Mouse (Mus musculus) bone marrow, adult 2 months (tissue): ENCODE results near the gene Ugt2b34. TPM values are rescaled to one million over a fixed set of nuclear protein-coding genes. Genes with fewer than 3 reads are reported as not detected.

Experiments used
- H3K27ac ChIP-seq: fragments of 200-500 bp; 2 replicates; pipeline ENCODE4 v1.5.1; 2012; ENCODE audit warnings: low read depth, mild to moderate bottlenecking, control low read depth, inconsistent platforms, low read length; ENCODE audit not compliant: control insufficient read depth, poor library complexity, insufficient read depth
- H3K4me1 ChIP-seq: fragments of 200-500 bp; 2 replicates; pipeline ENCODE4 v1.6.1; 2011; ENCODE audit warnings: low read length; ENCODE audit not compliant: control insufficient read depth, insufficient read depth
- H3K4me3 ChIP-seq: fragments of 200-500 bp; replicated peaks from 2 replicates; pipeline ENCODE3; 2011; ENCODE audit warnings: mild to moderate bottlenecking, low read depth, low read length, control low read depth; ENCODE audit not compliant: control insufficient read depth
- CTCF ChIP-seq: fragments of 200-500 bp; IDR thresholded peaks from 2 replicates; pipeline ENCODE4 v1.5.1; 2011; ENCODE audit warnings: low read length, control low read depth; ENCODE audit not compliant: control insufficient read depth, insufficient read depth
- POLR2A ChIP-seq: fragments of 200-500 bp; IDR thresholded peaks from 2 replicates; pipeline ENCODE4 v1.6.1; 2011; ENCODE audit warnings: low read depth, mild to moderate bottlenecking, control low read depth, low read length, borderline replicate concordance; ENCODE audit not compliant: control insufficient read depth
- WGBS: fragments of 180-500 bp; shearing (Covaris S2); methylation state at CpG from one replicate; pipeline ENCODE4 v1.1.7; 2018; 5-methylcytosine and 5-hydroxymethylcytosine counted together
- polyA plus RNA-seq: library from polyadenylated mRNA; stranded (reverse); fragments of >200 nt; gene quantifications from 2 replicates; pipeline ENCODE4 v1.2.4, GENCODE M21; 2011; ENCODE audit warnings: low replicate concordance; ENCODE audit not compliant: missing spikeins, insufficient read depth, insufficient read length

Ugt2b34 gene
- 0.34 and 1.4 TPM in 2 replicates for polyA plus RNA-seq

DNA sequence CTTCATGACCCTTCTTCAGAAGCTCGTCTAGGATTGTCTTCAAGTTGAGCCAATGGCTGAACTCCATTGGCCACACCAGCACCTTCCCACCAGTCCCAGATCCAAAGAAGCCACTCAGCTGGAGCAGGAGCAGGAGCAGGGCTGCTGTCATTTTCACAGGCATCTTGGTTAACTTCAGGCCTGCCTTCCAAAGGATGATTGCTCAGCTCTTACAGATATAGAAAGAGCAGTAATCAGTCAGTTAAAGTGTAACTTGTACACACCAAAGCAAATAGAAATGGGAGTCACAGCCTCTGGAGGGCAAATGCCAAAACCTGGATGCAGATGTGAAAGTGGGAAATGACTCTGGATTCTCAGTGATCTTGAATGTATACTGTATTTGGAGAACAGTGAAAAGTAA lies at the start of gene Ugt2b34:
Gene Ugt2b34 (minus strand): TSS at position 180 of the 400 bp plus-strand sequence.
- Histone ChIP-seq H3K4me3 (no peak within 1 kb of the TSS), H3K4me1 (no peaks in the 10 kb centered on the region), H3K27ac (no peak within 1 kb of the TSS)
- WGBS, result 61% methylated on average over 1 of the region's 1 CpGs
- TF ChIP-seq CTCF (no peak), POLR2A (no peak)

DNA sequence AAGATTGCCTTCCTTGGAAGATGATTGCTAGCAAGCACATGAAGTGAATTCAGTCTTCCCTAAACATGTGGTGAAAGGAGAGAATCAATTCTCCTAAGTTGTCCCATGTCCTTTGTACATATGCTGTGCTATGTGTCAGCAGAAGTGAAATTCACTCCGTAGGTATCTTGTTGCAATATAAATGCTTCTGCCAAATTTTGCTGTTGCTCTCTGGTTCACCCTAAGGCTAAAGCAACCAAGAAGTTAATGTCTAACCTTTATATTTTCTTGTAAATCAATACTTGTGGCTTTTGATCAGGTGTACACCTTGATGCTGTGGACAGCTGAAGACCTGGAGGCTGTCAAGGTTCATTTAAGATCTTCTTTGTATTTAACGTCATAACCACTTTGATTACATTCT lies 35.4 kb upstream of the Ugt2b34 start:
- H3K27ac ChIP-seq, result no peak overlapping the region
- H3K4me1 ChIP-seq, result no peaks in the 10 kb centered on the region
- 77% methylated on average over 2 of the region's 2 CpGs for WGBS
- no peak overlapping the region for H3K4me3 ChIP-seq
- TF ChIP-seq CTCF, result no peak
- no peak for TF ChIP-seq POLR2A

DNA sequence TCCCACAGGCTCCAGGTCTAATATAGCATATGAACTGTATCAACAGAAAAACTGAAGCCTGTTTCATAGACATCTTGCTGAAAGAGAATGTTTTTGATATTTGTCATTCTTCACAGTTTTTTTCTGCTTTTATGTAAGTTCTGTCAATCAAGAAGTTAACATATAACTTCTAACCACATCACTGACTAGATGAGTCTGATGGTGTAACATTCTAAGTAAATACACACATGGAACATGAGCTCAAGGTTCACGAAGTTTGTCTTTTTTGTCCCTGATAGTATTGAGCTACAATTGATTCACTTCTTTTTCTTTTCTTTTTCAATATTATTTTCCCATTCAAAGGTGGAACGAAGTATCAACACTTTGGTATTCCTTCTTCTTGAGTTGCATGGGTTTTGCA lies 19.7 kb upstream of the Ugt2b34 start, which contains the start of gene Ugt2b1:
Gene Ugt2b1 (minus strand): TSS at position 105 of the 400 bp plus-strand sequence.
- Histone ChIP-seq H3K27ac (no peak within 1 kb of the TSS), H3K4me3 (no peak within 1 kb of the TSS), H3K4me1 (no peaks in the 10 kb centered on the region)
- WGBS, result 70% methylated on average over 2 of the region's 2 CpGs
- TF ChIP-seq CTCF, result no peak
- TF ChIP-seq POLR2A, result no peak

DNA sequence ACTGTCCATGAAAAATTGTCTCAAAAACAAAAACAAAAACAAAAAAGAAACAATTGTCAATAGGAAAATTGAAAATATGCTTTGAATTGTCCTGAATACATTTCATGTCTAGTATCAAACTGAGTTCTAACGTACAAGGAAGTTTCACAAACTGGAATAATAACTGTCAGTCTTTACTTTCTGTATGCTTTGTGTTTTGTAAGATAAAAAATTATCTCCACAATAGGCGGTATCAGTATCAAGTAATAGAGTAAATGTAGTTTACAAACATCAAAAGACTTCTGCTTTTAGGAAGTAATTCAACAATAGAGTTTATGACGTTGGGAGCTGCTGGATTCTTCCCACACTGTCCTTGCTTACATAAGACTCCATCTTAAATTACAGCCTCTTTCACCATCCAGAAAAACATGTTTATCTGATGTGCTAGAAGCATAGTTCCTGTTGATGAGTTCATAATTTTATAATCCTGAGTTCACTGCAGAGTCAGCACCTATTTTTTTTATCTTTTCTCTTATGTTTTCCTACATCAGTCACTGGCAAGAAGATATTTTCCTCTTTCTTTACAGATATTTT lies 14.0 kb upstream of the Ugt2b34 start:
- TF ChIP-seq POLR2A (no peak), CTCF (no peak)
- H3K4me1 ChIP-seq, result no peaks in the 10 kb centered on the region
- H3K27ac ChIP-seq, result no peak overlapping the region
- 52% methylated on average over 3 of the region's 3 CpGs for WGBS
- H3K4me3 ChIP-seq, result no peak overlapping the region

DNA sequence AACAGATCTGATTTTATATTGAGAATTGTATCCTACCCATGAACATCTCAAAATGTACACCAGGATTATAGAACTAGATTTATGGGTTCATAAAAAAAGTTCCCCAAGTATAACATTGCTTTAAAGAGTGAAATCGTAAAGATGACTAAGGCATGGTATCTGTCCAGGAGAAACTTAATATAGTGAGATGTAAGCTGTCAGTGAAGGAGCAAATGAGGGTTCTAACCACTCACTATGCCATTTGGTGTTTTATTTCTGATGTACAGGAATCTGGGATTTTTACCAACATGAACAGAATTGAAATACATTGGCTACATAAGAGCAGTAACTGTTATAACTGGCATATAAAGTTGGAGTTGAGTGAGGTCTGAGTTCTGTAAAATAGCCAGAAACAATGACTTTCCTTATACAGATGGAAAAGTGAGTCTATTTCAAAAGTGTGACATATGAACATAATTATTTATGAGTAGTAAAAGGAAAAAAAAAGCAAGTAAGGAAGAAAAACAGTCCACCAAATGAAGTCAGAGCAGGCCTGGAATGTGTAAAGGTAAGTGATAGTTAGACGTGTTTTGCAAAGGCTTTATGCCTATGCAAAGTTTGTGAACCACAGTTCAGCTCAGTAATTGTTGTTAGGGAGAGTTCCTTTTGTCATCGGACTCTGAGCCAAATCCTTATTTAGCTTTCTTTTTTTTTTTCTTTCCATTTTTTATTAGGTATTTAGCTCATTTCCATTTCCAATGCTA lies 4.8 kb upstream of the Ugt2b34 start:
- TF ChIP-seq CTCF, result no peak
- TF ChIP-seq POLR2A, result no peak
- 78% methylated on average over 3 of the region's 3 CpGs for WGBS
- no peak overlapping the region for H3K27ac ChIP-seq
- H3K4me1 ChIP-seq, result no peaks in the 10 kb centered on the region
- H3K4me3 ChIP-seq, result no peak overlapping the region

DNA sequence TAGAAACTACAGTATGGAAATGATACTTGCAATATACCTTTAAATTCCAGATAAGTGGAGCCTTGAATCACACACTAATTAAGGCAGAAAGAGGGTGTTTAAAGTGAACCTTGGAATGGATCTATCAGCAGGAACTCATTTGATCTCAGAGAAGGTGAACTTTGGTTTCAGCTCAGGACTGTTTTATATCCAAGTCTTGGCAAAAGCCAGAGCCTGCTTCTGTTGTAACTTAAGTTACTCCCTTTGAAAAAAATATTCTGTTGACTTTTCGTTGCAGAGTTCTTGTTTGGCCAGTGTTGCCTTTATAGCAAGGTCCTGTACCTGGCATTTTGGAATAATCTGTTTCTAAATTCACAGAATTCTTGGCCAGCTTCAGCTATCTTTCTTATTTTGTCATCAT lies 4.0 kb upstream of the Ugt2b34 start:
- Histone ChIP-seq H3K4me3 (no peak overlapping the region), H3K4me1 (no peaks in the 10 kb centered on the region), H3K27ac (no peak overlapping the region)
- TF ChIP-seq POLR2A, result no peak
- TF ChIP-seq CTCF, result no peak
- WGBS, result 36% methylated on average over 1 of the region's 1 CpGs

DNA sequence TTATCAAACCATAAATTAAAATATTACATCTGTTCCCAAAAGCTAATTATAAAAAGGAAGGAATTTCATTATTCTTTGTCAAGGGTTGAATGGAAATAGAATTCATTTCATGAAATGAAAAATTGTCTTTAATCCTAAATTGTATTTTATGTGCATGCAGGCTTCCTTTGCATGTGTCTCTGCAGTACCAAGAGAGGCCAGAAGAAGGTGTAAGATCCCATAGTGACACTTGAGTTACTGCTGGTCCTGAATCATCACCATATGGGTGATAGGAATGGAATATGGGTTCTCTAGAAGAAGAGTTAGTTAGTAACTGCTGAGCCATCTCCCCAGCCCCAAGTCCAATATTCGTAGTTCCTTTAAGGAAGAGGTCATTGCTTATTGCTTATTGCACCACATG lies 16.8 kb downstream of the Ugt2b34 start:
- H3K27ac ChIP-seq, result no peak overlapping the region
- 56% methylated on average over 1 of the region's 1 CpGs for WGBS
- H3K4me3 ChIP-seq, result no peak overlapping the region
- TF ChIP-seq POLR2A (no peak), CTCF (no peak)
- H3K4me1 ChIP-seq, result no peaks in the 10 kb centered on the region

DNA sequence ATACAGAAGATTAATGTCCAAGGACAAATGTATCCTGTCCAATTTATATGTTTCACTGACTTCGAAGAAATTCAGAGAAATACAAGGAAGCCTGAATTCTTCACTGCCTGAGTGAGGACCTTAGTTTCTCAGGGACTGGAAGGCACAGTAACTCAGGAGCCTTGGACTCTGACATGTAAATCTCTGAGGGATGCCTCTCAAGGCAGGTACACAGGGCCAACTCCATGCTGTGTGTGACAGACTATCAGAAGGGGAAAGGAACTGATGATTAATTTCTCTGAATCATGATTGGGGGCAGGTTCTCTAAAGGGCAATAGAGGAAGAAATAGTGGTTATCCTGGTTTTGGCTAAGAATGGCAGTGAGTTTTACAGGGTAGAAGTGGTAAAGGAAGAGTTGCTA lies 18.3 kb downstream of the Ugt2b34 start:
- TF ChIP-seq POLR2A, result no peak
- TF ChIP-seq CTCF, result no peak
- 56% methylated on average over 1 of the region's 1 CpGs for WGBS
- H3K27ac ChIP-seq, result no peak overlapping the region
- no peaks in the 10 kb centered on the region for H3K4me1 ChIP-seq
- H3K4me3 ChIP-seq, result no peak overlapping the region
